Mouse (Mus musculus) brain, embryonic 14.5 days (tissue): ENCODE results near the gene As3mt.

ENCODE experiments used
- CTCF ChIP-seq: fragments of 200-500 bp; IDR thresholded peaks from 2 replicates; pipeline ENCODE4 v1.5.1; 2012; ENCODE audit warnings: inconsistent platforms, mild to moderate bottlenecking, moderate library complexity, borderline replicate concordance; ENCODE audit not compliant: insufficient read depth, insufficient read length; ENCODE audit errors: extremely low read depth
- POLR2A ChIP-seq: fragments of 200-500 bp; IDR thresholded peaks from 2 replicates; pipeline ENCODE4 v1.6.1; 2012; ENCODE audit warnings: mild to moderate bottlenecking, inconsistent platforms, borderline replicate concordance; ENCODE audit not compliant: poor library complexity, insufficient read depth, insufficient read length, severe bottlenecking; ENCODE audit errors: extremely low read depth

GRCm38 (mm10) chr19:46785633-46786032 lies 78.4 kb downstream of the As3mt start:
- TF ChIP-seq POLR2A = no peak
- no peak for TF ChIP-seq CTCF
